Mouse (Mus musculus) gonadal fat pad, adult 2 months (tissue): ENCODE data around the gene Olfr1513. TPM values are rescaled to one million over a fixed set of nuclear protein-coding genes. Genes with fewer than 3 reads are reported as not detected.
"Not testable (repeated sequence)": the region's sequence is repeated elsewhere in the genome, so short reads cannot be mapped to it uniquely, and the experiment has no call there.

Experiments
- DNase-seq: peaks from one replicate; pipeline ENCODE4 v3.0.0-alpha.2; 2012; ENCODE audit warnings: low read depth
- polyA plus RNA-seq: library from polyadenylated mRNA; depleted of rRNA; stranded (reverse); fragments of >200 nt; gene quantifications from 2 replicates; pipeline ENCODE4 v1.2.3, GENCODE M21; 2012; rRNA removed

Gene Olfr1513
- not detected in 2 replicates for polyA plus RNA-seq

DNA sequence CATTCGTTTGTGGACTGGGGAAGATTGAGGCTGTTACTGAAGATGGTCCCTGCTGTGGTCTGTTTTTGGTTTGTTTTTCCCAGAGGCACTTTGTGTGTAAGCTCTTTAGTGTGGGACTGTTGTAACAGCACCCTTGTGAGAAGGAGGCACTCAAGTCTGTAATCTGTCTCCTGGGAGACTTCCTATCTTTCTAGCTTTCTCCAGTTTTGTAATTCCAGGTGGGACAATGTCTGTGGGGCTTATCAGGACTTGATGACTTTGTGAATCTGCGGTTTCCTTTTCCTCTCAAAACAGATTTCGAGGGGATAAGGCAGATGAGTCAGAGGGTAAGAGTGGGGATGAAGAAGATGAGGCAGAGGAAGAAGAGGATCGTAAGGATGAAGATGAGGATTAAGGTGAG is at the start of gene Olfr1513:
Gene Olfr1513, minus strand, starts transcription at position 101 of the 400 bp plus-strand sequence.
- no peak for DNase-seq

DNA sequence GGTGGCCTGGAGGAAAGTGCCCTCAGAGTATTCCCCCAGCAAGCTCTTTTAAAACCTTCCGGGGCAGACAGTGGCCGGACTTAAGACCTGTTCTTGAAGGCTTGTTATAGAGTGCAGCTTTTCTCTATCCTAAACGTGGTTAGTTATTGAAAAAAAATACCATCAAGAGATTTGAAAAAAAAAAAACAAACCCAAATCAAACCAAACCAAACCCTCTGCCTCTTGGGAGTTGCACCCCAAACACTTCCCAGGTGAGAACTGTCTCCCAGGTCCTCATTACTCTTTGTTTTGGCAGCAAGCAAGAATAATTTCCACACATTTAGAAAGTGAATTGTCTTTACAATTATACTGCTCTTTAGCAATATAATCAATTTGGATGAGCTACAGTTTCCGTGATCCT is 41.1 kb upstream of the Olfr1513 start, which contains the start of gene Olfr1511:
Gene Olfr1511, minus strand, starts transcription at position 101 of the 400 bp plus-strand sequence.
- no peak for DNase-seq

DNA sequence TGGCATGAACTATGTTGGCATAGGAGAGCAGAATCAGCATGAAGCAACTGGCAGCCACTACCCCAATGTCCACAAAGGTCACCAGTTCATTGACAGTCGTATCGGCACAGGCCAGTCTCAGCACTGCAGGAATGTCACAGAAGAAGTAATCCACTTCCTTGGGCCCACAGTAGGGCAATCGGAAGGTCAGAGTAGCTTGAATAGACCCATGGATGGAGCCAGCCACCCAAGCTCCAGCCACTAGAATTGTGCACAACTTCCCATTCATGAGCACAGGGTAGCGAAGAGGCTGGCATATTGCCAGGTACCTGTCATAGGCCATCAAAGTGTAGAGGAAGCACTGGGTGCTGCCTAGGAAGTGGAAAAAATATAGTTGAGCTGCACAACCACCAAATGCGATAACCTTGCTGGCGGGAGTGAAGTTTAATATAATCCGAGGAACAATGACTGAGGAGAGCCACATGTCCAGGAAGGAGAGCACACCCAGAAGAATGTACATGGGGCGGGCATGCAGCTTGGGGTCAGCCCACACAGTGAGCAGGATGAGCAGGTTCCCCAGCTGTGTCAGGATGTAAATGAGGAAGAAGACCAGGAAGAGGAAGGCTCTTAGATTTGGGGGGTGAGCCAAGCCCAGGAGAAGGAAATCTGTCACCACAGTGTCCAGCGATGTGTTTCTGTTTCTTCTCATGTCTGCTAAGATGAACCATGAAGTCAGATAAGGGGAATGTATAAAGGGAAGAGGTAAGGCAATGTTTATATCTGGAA is 34.1 kb upstream of the Olfr1513 start:
- DNase-seq = not testable (repeated sequence)

DNA sequence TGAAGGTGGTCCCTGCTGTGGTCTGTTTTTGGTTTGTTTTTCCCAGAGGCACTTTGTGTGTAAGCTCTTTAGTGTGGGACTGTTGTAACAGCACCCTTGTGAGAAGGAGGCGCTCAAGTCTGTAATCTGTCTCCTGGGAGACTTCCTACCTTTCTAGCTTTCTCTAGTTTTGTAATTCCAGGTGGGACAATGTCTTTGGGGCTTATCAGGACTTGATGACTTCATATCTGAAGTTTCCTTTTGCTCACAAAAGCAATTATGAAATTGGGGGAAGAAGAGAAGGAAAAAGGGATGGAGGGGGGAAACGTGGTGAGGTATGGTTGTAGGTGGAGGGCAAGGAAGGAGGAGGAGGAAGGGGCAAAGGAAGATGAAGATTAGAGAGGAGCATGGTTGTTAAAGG is 22.9 kb upstream of the Olfr1513 start, which contains the start of gene Olfr1512:
Gene Olfr1512, minus strand, starts transcription at position 101 of the 400 bp plus-strand sequence.
- no peak for DNase-seq

DNA sequence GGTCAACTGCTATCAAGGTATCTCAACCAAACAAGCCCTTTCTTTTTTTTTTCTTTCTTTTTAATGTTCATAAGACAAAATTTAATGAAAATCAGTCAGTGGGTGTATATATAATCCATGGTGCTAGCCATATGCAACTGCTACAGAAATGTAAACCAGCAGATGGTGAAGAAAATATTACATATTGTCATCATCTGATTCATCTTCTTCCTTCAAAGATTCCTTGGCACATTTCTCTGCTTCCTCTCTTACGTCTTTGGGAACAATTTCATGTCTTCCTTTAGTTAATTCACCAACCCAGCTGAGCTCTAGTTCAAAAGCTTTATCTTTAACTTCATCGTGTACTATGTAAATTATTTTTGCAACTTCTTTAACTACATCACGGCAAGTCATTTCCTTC is 12.5 kb upstream of the Olfr1513 start:
- DNase-seq = no peak

DNA sequence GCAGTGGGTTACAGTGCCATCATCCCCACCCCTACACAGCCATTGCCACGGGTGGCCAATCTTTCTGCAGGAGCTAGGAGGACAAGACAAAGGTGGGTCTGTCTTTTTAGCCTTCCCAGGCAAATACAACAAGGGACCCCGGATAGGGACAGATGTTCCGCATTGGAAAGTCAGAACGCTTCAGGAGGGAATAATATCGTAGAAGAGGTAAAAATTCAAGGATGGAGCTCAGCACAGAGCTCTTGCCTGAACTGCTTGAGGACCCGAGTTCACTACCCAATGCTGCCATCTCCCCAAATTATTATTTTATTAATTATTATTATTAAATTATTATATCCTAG is 16.7 kb downstream of the Olfr1513 start:
- DNase-seq = no peak

DNA sequence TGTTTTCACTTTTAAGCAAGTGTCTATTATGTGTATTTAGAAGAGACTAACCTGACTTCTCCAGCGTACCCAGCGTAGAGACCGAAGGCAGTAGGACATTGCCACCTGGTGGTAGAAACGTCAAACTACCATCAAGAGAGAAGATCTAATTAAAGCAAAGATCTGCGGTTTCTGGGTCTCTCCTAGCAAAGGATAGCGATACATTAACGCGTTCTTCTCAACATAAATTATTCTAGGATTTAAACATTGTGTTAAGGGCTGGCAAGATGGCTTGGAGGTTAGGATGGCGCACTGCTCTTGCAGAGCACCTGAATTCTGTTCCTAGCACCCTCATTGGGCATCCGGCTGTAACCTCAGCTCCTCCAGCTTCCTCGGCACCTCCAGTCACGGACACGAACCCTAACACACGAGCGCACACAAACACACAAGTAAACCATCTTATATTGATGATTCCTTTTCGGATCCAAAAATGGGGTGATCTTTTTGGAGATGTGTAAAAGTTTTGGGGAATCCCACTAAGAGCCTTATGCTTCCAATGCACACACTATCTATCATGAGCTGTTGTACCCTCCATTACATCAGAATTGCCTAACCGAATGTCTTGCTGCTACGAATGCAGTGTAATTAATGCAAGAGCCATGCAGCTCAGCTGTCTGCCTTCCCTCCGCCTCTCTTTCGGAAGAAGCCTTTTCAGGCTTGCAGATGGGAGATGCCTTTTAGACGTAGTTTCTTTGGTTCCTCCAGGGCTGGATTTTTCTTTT is 17.3 kb downstream of the Olfr1513 start:
- no peak for DNase-seq

DNA sequence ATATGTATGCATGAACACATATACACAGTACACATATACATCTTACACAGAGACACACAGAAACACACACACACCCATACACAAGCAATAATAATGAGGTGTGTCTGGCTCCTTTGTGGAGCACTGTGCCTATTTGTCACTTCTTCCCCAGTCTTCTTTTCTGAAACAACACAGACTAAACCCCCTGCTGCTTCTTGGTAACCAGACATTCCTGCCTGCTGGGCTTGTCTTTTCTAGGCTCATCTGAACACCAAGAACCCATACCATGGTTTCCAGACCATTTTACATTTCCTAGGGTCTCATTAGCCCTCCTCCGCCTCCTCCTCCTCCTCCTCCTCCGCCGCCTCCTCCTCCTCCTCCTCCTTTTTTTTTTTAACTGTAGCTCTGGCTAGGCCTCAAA is 24.0 kb downstream of the Olfr1513 start:
- no peak for DNase-seq

DNA sequence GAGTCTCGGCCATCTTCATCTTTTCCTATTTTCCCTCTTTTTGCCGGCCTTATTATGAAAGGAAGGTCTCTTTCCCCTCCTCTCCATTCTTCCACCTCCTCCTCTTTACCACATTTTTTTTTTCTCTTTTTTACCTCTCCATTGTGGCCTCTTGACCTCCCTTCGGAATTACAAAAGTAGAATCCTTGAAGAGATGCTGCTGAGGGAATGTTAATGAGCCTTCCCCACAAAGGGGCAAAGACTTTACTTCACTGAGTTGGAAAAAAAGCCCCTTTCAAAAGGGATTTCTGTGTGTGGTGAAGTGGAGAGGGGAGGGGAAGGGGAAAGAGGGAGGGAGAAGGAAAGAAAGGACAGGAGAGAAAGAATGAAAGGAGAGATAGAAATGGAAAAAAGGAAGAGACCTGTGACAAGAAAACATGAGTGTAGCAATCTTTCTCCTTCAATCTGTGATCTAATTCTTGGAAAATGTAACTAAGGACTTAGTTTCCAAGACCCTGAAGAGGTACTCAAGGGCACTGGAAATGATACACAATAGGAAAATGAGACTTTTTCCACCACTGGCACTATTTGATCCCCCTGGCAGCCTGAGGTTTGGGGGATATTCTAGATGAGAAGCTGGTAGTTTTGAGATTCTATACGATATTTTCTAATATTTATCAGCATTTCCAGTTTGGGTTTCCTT is 25.0 kb downstream of the Olfr1513 start:
- no peak for DNase-seq

DNA sequence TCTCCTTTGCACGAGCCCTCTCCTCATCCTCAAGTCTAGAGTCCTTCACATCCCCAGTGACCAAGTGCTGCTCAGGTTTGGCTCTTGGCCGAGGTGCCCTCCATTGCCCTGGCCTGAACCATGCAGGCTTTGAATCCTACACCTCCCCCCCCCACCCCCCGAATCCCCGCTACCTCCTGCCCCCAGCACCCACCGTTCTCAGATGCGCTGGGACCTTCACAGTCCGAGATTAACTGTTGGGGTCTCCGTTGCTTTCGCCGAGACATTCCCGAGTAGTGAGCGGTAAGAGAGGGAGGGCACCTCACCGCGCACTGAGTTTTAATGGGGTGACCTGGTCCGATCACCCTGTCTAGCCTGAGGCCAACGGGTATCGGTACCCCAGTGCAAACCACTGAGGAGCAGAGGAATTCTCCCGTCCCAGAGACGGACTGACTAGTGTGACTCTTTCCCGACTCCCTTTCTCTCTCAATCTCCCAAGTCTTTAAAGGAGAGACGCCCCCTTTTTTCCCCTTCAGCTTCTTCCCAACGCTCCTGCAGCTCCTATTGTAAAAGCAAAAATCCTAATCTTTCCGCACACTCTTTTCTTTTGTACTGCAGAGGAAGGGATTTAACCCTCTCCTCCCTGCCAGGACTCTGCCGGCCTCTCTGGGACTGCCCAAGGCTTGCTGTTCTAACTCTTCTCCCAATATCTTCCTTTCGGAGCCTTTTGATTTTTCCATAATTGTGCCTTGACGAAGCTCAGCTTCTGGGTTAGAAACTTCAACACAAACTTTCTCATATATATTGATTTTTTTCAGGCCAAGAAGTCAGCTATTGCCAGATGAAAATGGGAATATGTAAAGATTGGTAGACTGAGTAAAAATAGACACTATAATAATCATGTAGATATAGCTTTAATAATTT is 28.0 kb downstream of the Olfr1513 start, which contains the start of gene Sall2:
Gene Sall2, minus strand, starts transcription at position 853 of the 903 bp plus-strand sequence.
- DNase-seq = no peak

DNA sequence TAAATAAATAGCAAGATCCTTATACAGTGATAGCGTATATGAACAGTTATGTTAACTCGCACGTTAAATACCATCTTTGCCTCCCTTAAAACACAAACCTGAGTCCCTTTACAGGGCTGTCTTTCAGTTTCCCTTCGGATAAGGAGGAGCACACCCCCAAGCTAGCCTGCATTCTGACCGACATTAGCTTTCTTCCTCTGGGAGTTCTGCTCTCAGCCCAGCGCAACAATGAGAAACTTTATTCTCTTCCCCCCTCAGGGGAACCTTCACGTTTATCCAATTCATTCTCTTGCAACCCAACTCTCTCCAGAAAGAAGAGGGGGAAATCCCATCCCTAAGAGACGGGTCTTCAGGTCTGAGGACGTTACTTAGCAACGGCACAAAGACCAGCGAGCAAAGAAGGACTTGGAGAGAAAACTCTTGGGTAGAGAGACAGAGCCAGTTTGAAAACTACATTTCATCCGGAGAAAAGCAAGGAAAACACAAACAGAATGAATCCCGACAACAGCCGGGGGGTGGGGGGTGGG is 28.8 kb downstream of the Olfr1513 start:
- no peak for DNase-seq

DNA sequence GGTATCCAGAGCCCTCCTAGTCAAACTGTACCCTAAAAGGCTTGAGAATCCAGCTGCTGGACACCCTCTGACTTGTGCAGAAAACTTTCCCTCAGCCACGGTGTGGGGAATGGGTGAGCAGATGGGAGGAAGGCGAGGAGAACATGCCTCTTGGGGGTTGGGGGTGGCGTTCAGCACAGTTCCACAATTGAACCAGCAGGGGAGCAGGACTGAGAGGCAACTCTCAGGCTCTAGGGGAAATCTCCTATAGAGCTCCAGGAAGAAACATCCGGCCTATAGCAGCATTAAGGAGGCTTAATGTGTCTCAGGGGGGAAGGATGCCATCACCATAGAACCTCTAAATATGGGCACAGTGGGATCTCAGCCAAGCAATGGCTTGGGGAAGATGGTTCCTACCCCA is 30.3 kb downstream of the Olfr1513 start:
- no peak for DNase-seq

DNA sequence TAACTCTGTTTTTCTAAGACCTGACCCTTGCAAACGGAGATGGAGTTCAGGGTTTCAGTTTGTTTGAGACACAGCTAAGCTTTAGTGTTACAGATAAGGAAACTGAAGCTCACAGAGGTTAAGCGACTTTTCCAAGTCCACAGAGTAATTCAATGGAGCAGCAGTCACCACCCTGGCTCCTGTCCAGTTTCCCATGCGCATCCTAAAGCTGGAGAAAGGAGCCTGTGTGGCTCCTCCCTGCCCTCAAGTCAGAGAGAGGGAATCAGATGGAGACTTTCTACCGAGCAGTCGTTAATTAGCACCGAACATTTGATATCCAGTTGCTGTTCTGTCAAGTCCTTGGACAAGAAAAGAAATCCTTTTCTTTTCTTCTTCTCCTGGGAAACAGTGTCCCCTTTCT is 36.8 kb downstream of the Olfr1513 start:
- DNase-seq = no peak

DNA sequence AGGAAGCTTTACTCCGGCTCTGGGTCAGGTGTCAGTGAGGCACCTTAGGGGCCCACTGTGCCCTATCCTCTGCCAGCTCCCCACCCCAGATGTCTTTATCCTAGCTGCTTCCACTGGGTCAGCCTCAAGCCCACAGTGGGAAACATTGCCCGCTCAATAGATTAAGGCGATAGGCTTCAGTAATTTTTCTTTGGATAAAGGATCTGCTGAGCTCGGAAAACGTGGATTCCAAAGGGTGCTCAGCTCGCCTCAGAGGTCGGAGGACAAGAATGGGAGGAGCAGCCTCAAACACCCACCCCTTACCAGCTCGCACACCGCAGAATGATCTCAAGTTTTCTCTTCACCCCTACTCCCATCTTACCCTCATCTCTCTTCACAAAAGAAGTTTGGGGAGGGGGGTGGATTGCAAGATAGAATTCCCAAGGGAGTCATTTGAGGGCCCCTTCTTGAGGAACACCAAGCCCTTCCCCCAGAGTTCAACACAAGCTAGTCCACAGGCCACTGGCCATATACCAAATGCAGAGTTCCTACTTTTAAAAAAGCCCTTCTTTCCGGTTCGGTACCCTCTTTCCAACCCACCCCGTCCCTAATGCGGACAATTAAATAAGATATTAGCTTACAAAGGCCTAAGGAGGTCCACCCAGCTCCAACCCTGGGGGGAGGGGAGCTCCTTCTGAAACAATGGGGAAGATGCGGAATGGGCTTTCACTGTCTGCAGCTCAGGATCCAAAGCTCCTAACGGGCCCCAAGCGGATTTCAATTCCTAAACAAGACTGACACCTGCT is 39.6 kb downstream of the Olfr1513 start:
- DNase-seq = no peak

DNA sequence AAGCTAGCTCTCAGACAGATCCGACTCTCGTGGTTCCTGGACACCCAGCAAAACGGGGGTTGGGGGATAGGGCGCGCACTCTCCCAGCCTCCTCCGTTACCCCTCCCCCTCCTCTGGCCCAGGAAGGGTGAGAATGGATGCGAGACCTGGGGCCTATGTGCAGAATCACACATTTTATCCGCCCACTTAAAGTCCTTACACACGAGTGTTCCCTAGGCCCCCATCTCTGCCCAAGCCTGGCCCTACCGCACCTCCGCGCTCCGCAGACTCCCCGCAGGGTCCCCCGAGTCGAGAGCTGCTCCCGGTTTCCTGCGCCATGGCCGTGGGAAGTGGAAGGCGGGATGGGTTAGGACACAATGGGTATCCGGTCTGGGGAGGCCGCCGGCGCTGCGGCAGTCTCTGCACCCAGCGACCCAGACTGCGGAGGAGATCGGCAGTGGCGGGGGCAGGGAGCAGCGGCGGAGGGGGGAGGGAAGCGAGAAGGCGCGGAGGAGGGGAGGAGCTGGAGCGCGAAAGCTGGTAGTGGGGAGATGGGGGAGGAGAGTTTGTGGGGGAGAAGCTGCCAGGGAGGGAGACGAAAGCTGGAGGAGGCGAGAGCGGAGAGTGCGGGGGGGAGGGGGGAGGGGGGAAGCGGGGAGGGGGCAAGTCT is 40.3 kb downstream of the Olfr1513 start:
- no peak for DNase-seq

DNA sequence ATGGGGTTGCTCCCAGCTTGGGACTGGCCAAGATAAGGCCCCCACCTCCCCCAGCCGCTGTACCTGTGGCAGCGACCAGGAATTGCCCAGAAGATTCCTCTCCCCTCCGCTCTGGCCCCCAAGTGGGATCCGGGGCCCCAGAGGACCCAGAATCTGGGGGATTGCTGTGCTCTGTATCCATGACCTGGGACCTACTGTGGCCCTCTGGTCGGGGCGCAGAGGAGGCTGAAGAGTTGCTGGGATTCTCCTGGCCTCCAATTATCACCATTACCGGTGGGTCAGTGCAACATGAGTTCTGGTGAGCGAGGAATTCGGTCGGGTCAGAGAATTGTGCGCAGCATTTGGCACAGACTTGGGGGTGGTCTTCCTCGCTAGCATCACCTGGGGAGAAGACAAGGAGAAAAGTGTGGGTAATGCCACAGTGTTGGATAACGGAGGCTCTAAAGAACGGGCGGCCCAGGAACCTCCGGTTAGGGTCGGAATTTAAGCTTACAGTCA is 40.9 kb downstream of the Olfr1513 start:
- DNase-seq = no peak

DNA sequence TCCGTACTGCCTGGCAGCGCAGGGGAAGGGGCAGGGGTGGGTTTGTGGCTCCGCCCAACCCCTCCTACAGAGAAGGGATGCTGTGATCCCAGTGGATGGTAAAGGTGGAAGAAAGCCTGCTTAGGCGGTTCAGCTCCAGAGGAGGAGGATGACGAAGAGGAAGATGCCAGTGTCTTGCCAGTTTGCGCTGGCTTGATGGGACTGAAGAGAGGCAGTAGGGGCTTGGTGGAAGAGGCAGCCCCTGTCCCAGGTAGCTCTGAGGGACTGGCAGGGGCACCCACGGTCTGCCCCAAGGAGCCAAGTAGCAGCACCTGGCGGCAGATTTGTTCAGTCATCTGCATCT is 41.4 kb downstream of the Olfr1513 start:
- no peak for DNase-seq

DNA sequence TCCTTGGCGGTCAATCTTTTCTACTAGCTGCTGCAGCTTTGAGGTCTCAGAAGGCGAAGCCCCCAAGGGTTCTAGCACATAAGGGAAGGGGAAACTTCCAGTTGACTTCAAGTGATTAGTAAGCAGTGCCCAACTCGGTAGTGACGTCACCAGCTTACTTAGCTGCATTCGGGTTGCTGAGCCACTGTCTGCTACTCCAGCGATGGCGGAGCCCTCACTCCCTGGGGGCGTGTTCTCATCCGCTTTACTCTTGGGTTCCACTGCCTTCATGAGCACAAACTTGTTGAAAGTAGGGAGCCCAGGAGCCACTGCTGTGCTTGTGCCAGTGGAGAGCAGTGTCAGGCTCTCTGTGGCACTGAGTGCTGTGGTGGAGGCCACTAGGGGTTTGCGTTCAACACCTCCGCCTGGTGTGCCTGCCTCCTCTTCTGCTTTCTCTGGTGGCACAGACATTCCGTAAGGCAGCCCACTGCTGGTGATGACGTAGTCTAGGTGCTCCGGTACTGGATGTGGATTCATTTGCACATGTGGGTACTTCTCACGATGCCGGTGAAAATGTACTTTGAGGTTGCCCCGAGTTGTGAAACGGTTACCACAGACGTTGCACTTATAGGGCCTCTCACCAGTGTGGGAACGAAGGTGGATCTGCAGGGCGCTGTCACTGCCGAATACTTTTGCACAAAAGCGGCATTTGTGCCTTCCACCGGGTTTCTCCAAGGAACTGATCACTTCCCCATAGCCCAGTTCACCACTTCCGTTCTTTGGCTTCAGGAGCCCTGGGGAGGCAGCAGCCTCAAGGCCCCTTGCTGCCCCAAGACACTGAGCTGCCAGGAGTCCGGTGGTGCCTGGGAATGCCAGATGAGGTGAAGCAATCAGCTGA is 42.0 kb downstream of the Olfr1513 start:
- no peak for DNase-seq

DNA sequence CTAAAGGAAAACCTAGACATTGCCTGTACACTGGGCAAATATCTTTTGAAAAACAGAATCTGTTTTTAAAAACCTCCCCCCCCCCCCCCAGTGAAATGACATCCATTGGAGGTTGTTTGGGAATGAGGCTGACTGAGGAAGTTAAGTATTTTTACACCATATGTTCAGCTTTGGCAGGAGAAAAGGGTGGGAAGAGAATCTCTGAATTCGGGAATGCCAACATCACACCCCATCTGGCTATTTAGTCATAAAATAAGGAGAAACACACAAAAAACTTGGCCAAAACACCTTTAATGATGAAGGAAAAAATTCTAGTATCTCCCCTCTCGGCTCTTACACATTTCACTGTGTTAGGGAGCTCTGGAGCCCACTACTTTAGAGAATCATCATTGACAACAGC is 45.3 kb downstream of the Olfr1513 start:
- no peak for DNase-seq
